Comparison of ENCODE assay signal across 8 mouse cellular contexts in genomic region chr4:137476065-137476760, GRCm38 (mm10). TPM values are rescaled to one million over a fixed set of nuclear protein-coding genes. Genes with fewer than 3 reads are reported as not detected.
DNase-seq lines count a peak whose midpoint lies in the region; ATAC-seq lines count a peak whose summit lies in the region.

No protein-coding gene starts in this region.

- no peak overlapping the region for H3K4me3 ChIP-seq in forebrain, embryonic 11.5 days (ENCODE audit: low read depth, low read length)
- H3K4me3 ChIP-seq in forebrain, embryonic 15.5 days: no peak overlapping the region
- peak overlapping the region; percentile 47 for H3K4me3 ChIP-seq in brown adipose tissue, adult 24 weeks (ENCODE audit: insufficient read depth, low read depth, low read length)
- peak overlapping the region; percentile 11; the same call in 1 of the 2 replicates for H3K4me3 ChIP-seq in lung, embryonic 15.5 days

- H3K4me1 ChIP-seq in forebrain, embryonic 11.5 days (replicated peaks; ENCODE audit: control insufficient read depth, insufficient read depth, low read length): peaks cover 24% of the 10 kb centered on the region
- H3K4me1 ChIP-seq in forebrain, embryonic 15.5 days: peaks cover 17% of the 10 kb centered on the region
- peaks cover 57% of the 10 kb centered on the region for H3K4me1 ChIP-seq in brown adipose tissue, adult 24 weeks (ENCODE audit: control insufficient read depth, insufficient read depth, insufficient read length, low read length)
- H3K4me1 ChIP-seq in lung, embryonic 15.5 days: peaks cover 92% of the 10 kb centered on the region

- no peaks in the 10 kb centered on the region for H3K27me3 ChIP-seq in forebrain, embryonic 11.5 days (ENCODE audit: control insufficient read depth, insufficient read depth, low read length)
- no peaks in the 10 kb centered on the region for H3K27me3 ChIP-seq in forebrain, embryonic 15.5 days
- H3K27me3 ChIP-seq in lung, embryonic 15.5 days: no peaks in the 10 kb centered on the region

- no peaks in the 10 kb centered on the region for H3K9me3 ChIP-seq in forebrain, embryonic 11.5 days (ENCODE audit: control insufficient read depth, low read length)
- H3K9me3 ChIP-seq in forebrain, embryonic 15.5 days: no peaks in the 10 kb centered on the region
- H3K9me3 ChIP-seq in lung, embryonic 15.5 days: no peaks in the 10 kb centered on the region

- H3K27ac ChIP-seq in forebrain, embryonic 11.5 days (ENCODE audit: low read depth, low read length): 0 out of 2 replicates have a peak overlapping the region, but pooled peaks have one; percentile 32
- no peak overlapping the region for H3K27ac ChIP-seq in forebrain, embryonic 15.5 days (replicated peaks)
- H3K27ac ChIP-seq in brown adipose tissue, adult 24 weeks (replicated peaks; ENCODE audit: low read depth, low read length): peak overlapping the region; percentile 92
- peak overlapping the region; percentile 94 for H3K27ac ChIP-seq in lung, embryonic 15.5 days

- no peak overlapping the region; the same call in 1 of the 2 replicates for H3K9ac ChIP-seq in forebrain, embryonic 11.5 days (ENCODE audit: low read length)
- no peak overlapping the region for H3K9ac ChIP-seq in forebrain, embryonic 15.5 days (replicated peaks)
- peak overlapping the region; percentile 21; the same call in 1 of the 2 replicates for H3K9ac ChIP-seq in lung, embryonic 15.5 days

- WGBS in forebrain, embryonic 11.5 days: 38% methylated on average over 10 of the region's 10 CpGs
- WGBS in forebrain, embryonic 15.5 days: 44% methylated on average over 10 of the region's 10 CpGs
- WGBS in lung, embryonic 15.5 days: 20% methylated on average over 10 of the region's 10 CpGs

- H3K4me2 ChIP-seq in forebrain, embryonic 11.5 days (ENCODE audit: low read depth, low read length, severe bottlenecking): no peak overlapping the region
- no peak overlapping the region; the same call in 1 of the 2 replicates for H3K4me2 ChIP-seq in forebrain, embryonic 15.5 days (replicated peaks)
- peak overlapping the region; percentile 51 for H3K4me2 ChIP-seq in lung, embryonic 15.5 days

- ATAC-seq in forebrain, embryonic 11.5 days (replicated peaks; ENCODE audit: low FRiP score): no peak
- ATAC-seq in forebrain, embryonic 15.5 days (replicated peaks): no peak
- peak; percentile 47 for ATAC-seq in lung, embryonic 15.5 days (ENCODE audit: borderline replicate concordance, extremely low read depth, low FRiP score, low TSS enrichment)

- H3K36me3 ChIP-seq in forebrain, embryonic 11.5 days (ENCODE audit: control insufficient read depth, insufficient read depth, low read length): no peaks in the 10 kb centered on the region
- no peaks in the 10 kb centered on the region for H3K36me3 ChIP-seq in forebrain, embryonic 15.5 days
- no peaks in the 10 kb centered on the region for H3K36me3 ChIP-seq in lung, embryonic 15.5 days

- DNase-seq in forebrain, embryonic 11.5 days (ENCODE audit: low spot score): no peak
- DNase-seq in heart, adult 9 months (ENCODE audit: low spot score in 2 of 2): peak; percentile 91 to 94
- peak; percentile 66 for DNase-seq in kidney, postnatal 14 days
- no peak for DNase-seq in ovary, postnatal 36 days (ENCODE audit: low spot score)
- DNase-seq in spleen, postnatal 36 days (ENCODE audit: low spot score in 2 of 2): no peak

RNA-seq across cellular contexts. Expression of gene Hspg2, which starts 7.6 kb away (rescaled TPM):
- 21.0 and 21.3 TPM in 2 replicates for polyA plus RNA-seq in forebrain, embryonic 11.5 days (2014; fragmentation: Nextera tagmentation; extraction: Ambion mirVana)
- 3.7 and 4.2 TPM in 2 replicates for polyA plus RNA-seq in forebrain, embryonic 15.5 days (2015; fragmentation: Nextera tagmentation; extraction: Ambion mirVana)
- polyA plus RNA-seq in brown adipose tissue, adult 24 weeks (2012; ENCODE audit: insufficient read depth, insufficient read length, missing spikeins): 32.5 and 49.7 TPM in 2 replicates
- polyA plus RNA-seq in lung, embryonic 15.5 days (2015; fragmentation: Nextera tagmentation; extraction: Ambion mirVana): 32.0 and 32.1 TPM in 2 replicates

RNA-seq across cellular contexts. Expression of gene 1700013G24Rik, which starts 23.1 kb away (rescaled TPM):
- not detected in 2 replicates for polyA plus RNA-seq in forebrain, embryonic 11.5 days (2014; fragmentation: Nextera tagmentation; extraction: Ambion mirVana)
- polyA plus RNA-seq in forebrain, embryonic 15.5 days (2015; fragmentation: Nextera tagmentation; extraction: Ambion mirVana): not detected in 2 replicates
- not detected in 2 replicates for polyA plus RNA-seq in brown adipose tissue, adult 24 weeks (2012; ENCODE audit: insufficient read depth, insufficient read length, missing spikeins)
- polyA plus RNA-seq in lung, embryonic 15.5 days (2015; fragmentation: Nextera tagmentation; extraction: Ambion mirVana): not detected in 2 replicates

RNA-seq across cellular contexts. Expression of gene Cela3b, which starts 45.9 kb away (rescaled TPM):
- polyA plus RNA-seq in forebrain, embryonic 11.5 days (2014; fragmentation: Nextera tagmentation; extraction: Ambion mirVana): not detected in 2 replicates
- not detected in 2 replicates for polyA plus RNA-seq in forebrain, embryonic 15.5 days (2015; fragmentation: Nextera tagmentation; extraction: Ambion mirVana)
- not detected in 2 replicates for polyA plus RNA-seq in brown adipose tissue, adult 24 weeks (2012; ENCODE audit: insufficient read depth, insufficient read length, missing spikeins)
- 0.16 and 0.94 TPM in 2 replicates for polyA plus RNA-seq in lung, embryonic 15.5 days (2015; fragmentation: Nextera tagmentation; extraction: Ambion mirVana)

Comparison
In these comparisons a context has a peak if more than half of its experiments do, and no peak if none do; other contexts are left out.
1. DNase-seq: peak in heart, adult 9 months (2 of 2) and kidney, postnatal 14 days (single experiment); none in forebrain, embryonic 11.5 days (single experiment), ovary, postnatal 36 days (single experiment) and spleen, postnatal 36 days (0 of 2).
2. H3K4me3 ChIP-seq: peak in brown adipose tissue, adult 24 weeks (single experiment) and lung, embryonic 15.5 days (single experiment); none in forebrain, embryonic 11.5 days (single experiment) and forebrain, embryonic 15.5 days (single experiment).